Mouse (Mus musculus) MEL (cell line): Measurements from ENCODE around the gene Rybp. TPM values are rescaled to one million over a fixed set of nuclear protein-coding genes. Genes with fewer than 3 reads are reported as not detected.

Experiments used
- DNase-seq: peaks from one replicate; pipeline ENCODE4 v3.0.0; 2011; ENCODE audit warnings: low read depth, low spot score
- H3K27ac ChIP-seq: 2 replicates; pipeline ENCODE4 v1.5.1; 2012; ENCODE audit warnings: low read depth, mild to moderate bottlenecking, control low read depth, low read length, moderate library complexity; ENCODE audit not compliant: control insufficient read depth
- H3K27me3 ChIP-seq, 2 experiments: fragments of 150-350 bp in 1 of 2; sonication (generic) in 1 of 2; 2 replicates each; pipeline ENCODE4 v1.6.1; 2012; ENCODE audit warnings: low read length in 2 of 2, mild to moderate bottlenecking in 2 of 2, improper control_type of control experiment in 1 of 2, moderate library complexity in 1 of 2; ENCODE audit not compliant: insufficient read depth in 2 of 2, control insufficient read depth in 1 of 2
- H3K36me3 ChIP-seq, 2 experiments: 2 replicates each; pipeline ENCODE4 v1.6.1; 2012 to 2014; ENCODE audit warnings: low read length in 2 of 2, improper control_type of control experiment in 1 of 2, inconsistent platforms in 1 of 2, mild to moderate bottlenecking in 1 of 2; ENCODE audit not compliant: insufficient read depth in 2 of 2, control insufficient read depth in 1 of 2
- H3K4me1 ChIP-seq, 2 experiments: fragments of 150-350 bp in 1 of 2; sonication (generic) in 1 of 2; 2 replicates each; pipeline ENCODE4 v1.6.1; 2012; ENCODE audit warnings: low read length in 2 of 2, improper control_type of control experiment in 1 of 2, mild to moderate bottlenecking in 1 of 2; ENCODE audit not compliant: insufficient read depth in 2 of 2, control insufficient read depth in 1 of 2
- H3K4me3 ChIP-seq, 2 experiments: fragments of 150-350 bp in 1 of 2; sonication (generic) in 1 of 2; 2 replicates each; pipeline ENCODE4 v1.5.1; 2012; ENCODE audit warnings: low read depth in 2 of 2, low read length in 2 of 2, mild to moderate bottlenecking in 2 of 2, moderate library complexity in 2 of 2, control low read depth in 1 of 2, improper control_type of control experiment in 1 of 2; ENCODE audit not compliant: control insufficient read depth in 1 of 2, insufficient read depth in 1 of 2
- H3K79me2 ChIP-seq: 2 replicates; pipeline ENCODE4 v1.6.1; 2012; ENCODE audit warnings: mild to moderate bottlenecking, low read length, moderate library complexity; ENCODE audit not compliant: control insufficient read depth, poor library complexity, insufficient read depth
- H3K9ac ChIP-seq: 2 replicates; pipeline ENCODE4 v1.6.1; 2012; ENCODE audit warnings: low read depth, mild to moderate bottlenecking, control low read depth, low read length, moderate library complexity; ENCODE audit not compliant: control insufficient read depth, poor library complexity, severe bottlenecking
- H3K9me3 ChIP-seq: fragments of 150-350 bp; sonication (generic); replicated peaks from 2 replicates; pipeline ENCODE4 v1.6.1; 2012; ENCODE audit warnings: mild to moderate bottlenecking, low read length, improper control_type of control experiment, moderate library complexity; ENCODE audit not compliant: insufficient read depth
- BHLHE40 ChIP-seq: IDR thresholded peaks from 2 replicates; pipeline ENCODE4 v1.6.1; 2012; ENCODE audit warnings: low read depth, mild to moderate bottlenecking, inconsistent platforms, low read length, improper control_type of control experiment, borderline replicate concordance
- CTCF ChIP-seq, 3 experiments: IDR thresholded peaks in 2 of 3; conservative IDR thresholded peaks in 1 of 3; 2 replicates each; pipeline ENCODE4 v1.5.1; 2011 to 2012; ENCODE audit warnings: low read length in 3 of 3, low read depth in 2 of 3, mild to moderate bottlenecking in 2 of 3, improper control_type of control experiment in 1 of 3, inconsistent platforms in 1 of 3, mixed read lengths in 1 of 3, moderate library complexity in 1 of 3; ENCODE audit not compliant: control insufficient read depth in 1 of 3, insufficient read depth in 1 of 3, poor library complexity in 1 of 3, severe bottlenecking in 1 of 3
- E2F4 ChIP-seq: IDR thresholded peaks from 2 replicates; pipeline ENCODE4 v1.6.1; 2011; ENCODE audit warnings: low read depth, low read length, improper control_type of control experiment, borderline replicate concordance
- EP300 ChIP-seq, 2 experiments: IDR thresholded peaks; 2 replicates each; pipeline ENCODE4 v1.6.1; 2011; ENCODE audit warnings: improper control_type of control experiment in 2 of 2, low read length in 2 of 2, low read depth in 1 of 2, mild to moderate bottlenecking in 1 of 2
- ETS1 ChIP-seq: IDR thresholded peaks from 2 replicates; pipeline ENCODE4 v1.6.1; 2012; ENCODE audit warnings: low read depth, mild to moderate bottlenecking, inconsistent platforms, low read length, improper control_type of control experiment, moderate library complexity
- GABPA ChIP-seq: IDR thresholded peaks from 2 replicates; pipeline ENCODE4 v1.6.1; 2012; ENCODE audit warnings: low read depth, mild to moderate bottlenecking, inconsistent platforms, low read length, improper control_type of control experiment, moderate library complexity
- JUND ChIP-seq: IDR thresholded peaks from 2 replicates; pipeline ENCODE4 v1.6.1; 2011; ENCODE audit warnings: low read depth, mild to moderate bottlenecking, improper control_type of control experiment, low read length
- KAT2A ChIP-seq: conservative IDR thresholded peaks from 2 replicates; pipeline ENCODE4 v1.6.1; 2012; ENCODE audit warnings: low read depth, low read length, improper control_type of control experiment, inconsistent platforms
- MAX ChIP-seq: IDR thresholded peaks from 2 replicates; pipeline ENCODE4 v1.6.1; 2011; ENCODE audit warnings: low read length, improper control_type of control experiment
- MAZ ChIP-seq: IDR thresholded peaks from 2 replicates; pipeline ENCODE4 v1.6.1; 2012; ENCODE audit warnings: low read depth, mild to moderate bottlenecking, inconsistent platforms, low read length, improper control_type of control experiment
- MEF2A ChIP-seq: IDR thresholded peaks from 2 replicates; pipeline ENCODE4 v1.6.1; 2014; ENCODE audit warnings: low read depth, mild to moderate bottlenecking, inconsistent platforms, low read length, improper control_type of control experiment; ENCODE audit not compliant: poor library complexity, insufficient replicate concordance, severe bottlenecking; ENCODE audit errors: extremely low read depth
- NELFE ChIP-seq: IDR thresholded peaks from 2 replicates; pipeline ENCODE4 v1.6.1; 2011; ENCODE audit warnings: low read depth, low read length, improper control_type of control experiment
- POLR2A ChIP-seq, 2 experiments: IDR thresholded peaks; 2 replicates each; pipeline ENCODE4 v1.6.1; 2011 to 2012; ENCODE audit warnings: low read length in 2 of 2, mild to moderate bottlenecking in 2 of 2, control low read depth in 1 of 2, improper control_type of control experiment in 1 of 2, low read depth in 1 of 2, moderate library complexity in 1 of 2; ENCODE audit not compliant: control insufficient read depth in 1 of 2, insufficient read depth in 1 of 2, poor library complexity in 1 of 2
- POLR2AphosphoS2 ChIP-seq: IDR thresholded peaks from 2 replicates; pipeline ENCODE4 v1.6.1; 2011; ENCODE audit warnings: low read length, improper control_type of control experiment
- POLR2AphosphoS5 ChIP-seq: IDR thresholded peaks from 2 replicates; pipeline ENCODE4 v1.6.1; 2012; ENCODE audit warnings: low read depth, borderline replicate concordance, mild to moderate bottlenecking, inconsistent platforms, low read length, moderate library complexity, mixed read lengths
- RAD21 ChIP-seq: IDR thresholded peaks from 2 replicates; pipeline ENCODE4 v1.6.1; 2011; ENCODE audit warnings: mild to moderate bottlenecking, low read depth, low read length, improper control_type of control experiment
- RCOR1 ChIP-seq: IDR thresholded peaks from 2 replicates; pipeline ENCODE4 v1.6.1; 2012; ENCODE audit warnings: low read depth, mild to moderate bottlenecking, inconsistent platforms, low read length, improper control_type of control experiment
- SIN3A ChIP-seq: IDR thresholded peaks from 2 replicates; pipeline ENCODE4 v1.6.1; 2012; ENCODE audit warnings: low read length, improper control_type of control experiment, inconsistent platforms
- TBP ChIP-seq: IDR thresholded peaks from 2 replicates; pipeline ENCODE4 v1.8.0; 2011; ENCODE audit warnings: low read depth, low read length, improper control_type of control experiment
- ZC3H11A ChIP-seq: IDR thresholded peaks from 2 replicates; pipeline ENCODE4 v1.6.1; 2012; ENCODE audit warnings: low read depth, mild to moderate bottlenecking, inconsistent platforms, low read length, improper control_type of control experiment
- ZKSCAN1 ChIP-seq: IDR thresholded peaks from 2 replicates; pipeline ENCODE4 v1.6.1; 2012; ENCODE audit warnings: low read depth, mild to moderate bottlenecking, inconsistent platforms, low read length, improper control_type of control experiment, moderate library complexity
- ZMIZ1 ChIP-seq: IDR thresholded peaks from 2 replicates; pipeline ENCODE4 v1.6.1; 2012; ENCODE audit warnings: low read depth, mild to moderate bottlenecking, inconsistent platforms, low read length, improper control_type of control experiment, moderate library complexity
- polyA plus RNA-seq, 2 experiments: library from polyadenylated mRNA; stranded (reverse) in 1 of 2; unstranded in 1 of 2; fragments of >175 nt in 1 of 2; fragments of >200 nt in 1 of 2; gene quantifications; 2 replicates each; pipeline versions ENCODE4 v1.2.1 to v1.2.4; 2012; ENCODE audit warnings: low replicate concordance in 2 of 2, low read depth in 1 of 2; ENCODE audit not compliant: insufficient read length in 2 of 2, insufficient read depth in 1 of 2, missing spikeins in 1 of 2
- total RNA-seq: library from RNA; depleted of rRNA; stranded (reverse); fragments of 300-350 nt; gene quantifications from 2 replicates; pipeline ENCODE4 v1.2.3, GENCODE M21; 2012

Rybp gene
- total and polyA plus RNA-seq, 3 experiments = 0.08 to 3.8 TPM; not detected in 1

- no peaks in the 10 kb centered on the region; a peak in 1 of 4 replicates for H3K4me1 ChIP-seq
- H3K27ac ChIP-seq = no peak overlapping the region
- H3K27me3 ChIP-seq = no peaks in the 10 kb centered on the region; a peak in 1 of 4 replicates
- peak; percentile 15 for DNase-seq
- TF ChIP-seq POLR2AphosphoS5 (no peak), KAT2A (no peak), MEF2A (no peak), CTCF (IDR thresholded peaks at IDR 0.05 in 2 of 3, conservative IDR thresholded peaks at IDR 0.05 in 1 of 3; ENCODE audit: control insufficient read depth in 1 of 3, insufficient read depth in 1 of 3, low read depth in 2 of 3, low read length in 3 of 3, poor library complexity in 1 of 3, severe bottlenecking in 1 of 3) (no peak), BHLHE40 (no peak), JUND (no peak), ETS1 (no peak), RCOR1 (no peak), E2F4 (no peak), RAD21 (no peak), POLR2A (IDR thresholded peaks at IDR 0.05; ENCODE audit: control insufficient read depth in 1 of 2, insufficient read depth in 1 of 2, low read depth in 1 of 2, low read length in 2 of 2, poor library complexity in 1 of 2) (no peak), ZKSCAN1 (no peak), POLR2AphosphoS2 (no peak), GABPA (no peak), EP300 (IDR thresholded peaks at IDR 0.05; ENCODE audit: low read depth in 1 of 2, low read length in 2 of 2) (no peak), ZC3H11A (no peak), ZMIZ1 (no peak), MAZ (no peak), TBP (no peak), SIN3A (no peak)
- H3K36me3 ChIP-seq = no peaks in the 10 kb centered on the region; a peak in 1 of 4 replicates
- no peak overlapping the region for H3K9ac ChIP-seq
- H3K79me2 ChIP-seq = no peaks in the 10 kb centered on the region
- H3K9me3 ChIP-seq = no peaks in the 10 kb centered on the region
- H3K4me3 ChIP-seq = no peak overlapping the region
Measured at GRCm38 (mm10) chr6:100327050-100327449, 39.8 kb upstream of the Rybp start.

GRCm38 (mm10) chr6:100323756-100324430 lies 36.6 kb upstream of the Rybp start:
- DNase-seq = no peak
- H3K9me3 ChIP-seq = no peaks in the 10 kb centered on the region
- no peaks in the 10 kb centered on the region; a peak in 1 of 4 replicates for H3K4me1 ChIP-seq
- TF ChIP-seq NELFE = no peak
- TF ChIP-seq EP300 (IDR thresholded peaks at IDR 0.05; ENCODE audit: low read depth in 1 of 2, low read length in 2 of 2) = no peak
- no peak for TF ChIP-seq MAX
- no peak for TF ChIP-seq E2F4
- H3K27me3 ChIP-seq = no peaks in the 10 kb centered on the region; a peak in 1 of 4 replicates
- no peak overlapping the region for H3K9ac ChIP-seq
- no peak overlapping the region for H3K27ac ChIP-seq
- H3K36me3 ChIP-seq = no peaks in the 10 kb centered on the region
- H3K79me2 ChIP-seq = no peaks in the 10 kb centered on the region
- no peak overlapping the region for H3K4me3 ChIP-seq
